Mouse (Mus musculus) ES-Bruce4 (cell line): ENCODE data around the gene Zfp740.

Source experiments
- CTCF ChIP-seq: IDR thresholded peaks from one replicate; pipeline ENCODE4 v1.8.1; 2011; ENCODE audit warnings: low read depth, low read length
- POLR2A ChIP-seq: IDR thresholded peaks from one replicate; pipeline ENCODE4 v1.8.1; 2011; ENCODE audit warnings: low read length; ENCODE audit not compliant: insufficient read depth

- no peak for TF ChIP-seq POLR2A
- no peak for TF ChIP-seq CTCF
Measured at GRCm38 (mm10) chr15:102167620-102168021, 35.4 kb upstream of the Zfp740 start.
